Mouse (Mus musculus) embryonic facial prominence, embryonic 13.5 days (tissue): ENCODE data around the gene Krt76. TPM values are rescaled to one million over a fixed set of nuclear protein-coding genes. Genes with fewer than 3 reads are reported as not detected.

Experiments used
- ATAC-seq: fragments of 200-750 bp; cut with Nextera tagmentation; 2 replicates; pipeline ENCODE4 v1.8.0; 2017; ENCODE audit warnings: low read depth; ENCODE audit not compliant: insufficient number of reproducible peaks, insufficient read depth, low FRiP score, low TSS enrichment
- H3K27ac ChIP-seq: fragments of 300-500 bp; sonication (generic); 2 replicates; pipeline ENCODE4 v1.5.1; 2015; ENCODE audit warnings: moderate library complexity, mild to moderate bottlenecking, inconsistent platforms
- H3K27me3 ChIP-seq: fragments of 300-500 bp; sonication (generic); 2 replicates; pipeline ENCODE4 v1.6.1; 2015; ENCODE audit warnings: mild to moderate bottlenecking, inconsistent platforms
- H3K36me3 ChIP-seq: fragments of 300-500 bp; sonication (generic); 2 replicates; pipeline ENCODE4 v1.6.1; 2015; ENCODE audit warnings: mild to moderate bottlenecking, inconsistent platforms
- H3K4me1 ChIP-seq: fragments of 300-500 bp; sonication (generic); 2 replicates; pipeline ENCODE4 v1.6.1; 2015; ENCODE audit warnings: inconsistent platforms
- H3K4me2 ChIP-seq: fragments of 300-500 bp; sonication (generic); 2 replicates; pipeline ENCODE4 v1.6.1; 2015; ENCODE audit warnings: moderate library complexity, mild to moderate bottlenecking, inconsistent platforms
- H3K4me3 ChIP-seq: fragments of 300-500 bp; sonication (generic); 2 replicates; pipeline ENCODE4 v1.5.1; 2015; ENCODE audit warnings: mild to moderate bottlenecking, inconsistent platforms
- H3K9ac ChIP-seq: fragments of 300-500 bp; sonication (generic); 2 replicates; pipeline ENCODE4 v1.6.1; 2015; ENCODE audit warnings: mild to moderate bottlenecking, inconsistent platforms
- H3K9me3 ChIP-seq: fragments of 300-500 bp; sonication (generic); 2 replicates; pipeline ENCODE4 v1.6.1; 2016; ENCODE audit warnings: inconsistent platforms
- WGBS: fragments of 180-500 bp; shearing (Covaris S2); methylation state at CpG from one replicate; pipeline ENCODE4 v1.1.7; 2015; ENCODE audit warnings: mixed read lengths; 5-methylcytosine and 5-hydroxymethylcytosine counted together
- polyA plus RNA-seq: library from polyadenylated mRNA; unstranded; fragments of >200 nt; fragmentation: Nextera tagmentation; extraction: Ambion mirVana; gene quantifications from 2 replicates; pipeline ENCODE4 v1.2.1, GENCODE M21; 2015

Gene Krt76
- polyA plus RNA-seq = 0.40 and 0.56 TPM in 2 replicates

GRCm38 (mm10) chr15:101892820-101893219, at the start of gene Krt76:
Krt76 (minus strand) TSS chr15:101892920.
- no peaks in the 10 kb centered on the region for H3K4me1 ChIP-seq
- H3K27ac ChIP-seq = no peak within 1 kb of the TSS
- H3K9ac ChIP-seq = no peak within 1 kb of the TSS
- H3K4me3 ChIP-seq = no peak within 1 kb of the TSS
- WGBS = 52% methylated on average over 4 of the region's 4 CpGs
- H3K27me3 ChIP-seq = peaks cover 5% of the 10 kb centered on the region; the same call in 1 of the 2 replicates
- H3K36me3 ChIP-seq = no peaks in the 10 kb centered on the region
- no peak within 1 kb of the TSS for H3K4me2 ChIP-seq
- no peak for ATAC-seq
- no peaks in the 10 kb centered on the region for H3K9me3 ChIP-seq

- Histone ChIP-seq H3K36me3 (no peaks in the 10 kb centered on the region), H3K4me2 (no peak overlapping the region), H3K9ac (no peak overlapping the region), H3K27ac (no peak overlapping the region), H3K9me3 (no peaks in the 10 kb centered on the region), H3K27me3 (no peaks in the 10 kb centered on the region), H3K4me3 (no peak overlapping the region), H3K4me1 (peaks cover 22% of the 10 kb centered on the region)
- no peak for ATAC-seq
- WGBS = 54% methylated on average over 8 of the region's 8 CpGs
These were observed 49.2 kb upstream of the Krt76 start for GRCm38 (mm10) chr15:101941948-101942347.

- H3K9me3 ChIP-seq = no peaks in the 10 kb centered on the region
- H3K36me3 ChIP-seq = no peaks in the 10 kb centered on the region
- peaks cover 18% of the 10 kb centered on the region for H3K4me1 ChIP-seq
- no peak within 1 kb of the TSS for H3K27ac ChIP-seq
- peak; percentile 11; the same call in 1 of the 2 replicates for ATAC-seq
- no peak within 1 kb of the TSS for H3K4me3 ChIP-seq
- 58% methylated on average over 6 of the region's 6 CpGs for WGBS
- no peak within 1 kb of the TSS for H3K4me2 ChIP-seq
- 0 out of 2 replicates have a peak, but pooled peaks cover 7% of the 10 kb centered on the region for H3K27me3 ChIP-seq
- H3K9ac ChIP-seq = no peak within 1 kb of the TSS
These were observed 47.6 kb upstream of the Krt76 start, which contains the start of gene Krt79 for GRCm38 (mm10) chr15:101940274-101940829. Krt79 (minus strand) TSS chr15:101940324.

GRCm38 (mm10) chr15:101938600-101939308, 46.0 kb upstream of the Krt76 start:
- H3K4me1 ChIP-seq = peaks cover 12% of the 10 kb centered on the region
- no peak overlapping the region for H3K27ac ChIP-seq
- H3K4me2 ChIP-seq = no peak overlapping the region
- no peaks in the 10 kb centered on the region for H3K36me3 ChIP-seq
- 0 out of 2 replicates have a peak, but pooled peaks cover 8% of the 10 kb centered on the region for H3K27me3 ChIP-seq
- H3K9ac ChIP-seq = no peak overlapping the region
- no peak for ATAC-seq
- WGBS = 72% methylated on average over 9 of the region's 9 CpGs
- H3K9me3 ChIP-seq = no peaks in the 10 kb centered on the region
- H3K4me3 ChIP-seq = no peak overlapping the region

- peaks cover 34% of the 10 kb centered on the region for H3K27me3 ChIP-seq
- no peak overlapping the region for H3K4me3 ChIP-seq
- H3K36me3 ChIP-seq = no peaks in the 10 kb centered on the region
- peaks cover 13% of the 10 kb centered on the region for H3K4me1 ChIP-seq
- 50% methylated on average over 6 of the region's 6 CpGs for WGBS
- H3K9me3 ChIP-seq = no peaks in the 10 kb centered on the region
- H3K4me2 ChIP-seq = no peak overlapping the region
- ATAC-seq = no peak
- no peak overlapping the region for H3K27ac ChIP-seq
- no peak overlapping the region for H3K9ac ChIP-seq
These were observed 40.3 kb upstream of the Krt76 start for GRCm38 (mm10) chr15:101933024-101933423.

- Histone ChIP-seq H3K4me2 (peak overlapping the region; percentile 57), H3K4me3 (peak overlapping the region; percentile 26), H3K4me1 (peaks cover 22% of the 10 kb centered on the region), H3K36me3 (no peaks in the 10 kb centered on the region), H3K9me3 (no peaks in the 10 kb centered on the region), H3K9ac (no peak overlapping the region), H3K27me3 (peaks cover 29% of the 10 kb centered on the region), H3K27ac (no peak overlapping the region)
- no peak for ATAC-seq
- 4% methylated on average over 17 of the region's 17 CpGs for whole genome bisulfite sequencing
These were observed 36.9 kb upstream of the Krt76 start for GRCm38 (mm10) chr15:101929666-101930065.

- Histone ChIP-seq H3K4me1 (peaks cover 22% of the 10 kb centered on the region), H3K4me3 (no peak overlapping the region), H3K9me3 (no peaks in the 10 kb centered on the region), H3K4me2 (peak overlapping the region; percentile 57; the same call in 1 of the 2 replicates), H3K36me3 (no peaks in the 10 kb centered on the region), H3K27me3 (peaks cover 29% of the 10 kb centered on the region), H3K27ac (no peak overlapping the region), H3K9ac (no peak overlapping the region)
- ATAC-seq = no peak
- 20% methylated on average over 9 of the region's 9 CpGs for WGBS
These were observed 36.4 kb upstream of the Krt76 start for GRCm38 (mm10) chr15:101929087-101929486.

GRCm38 (mm10) chr15:101927340-101928080, 34.8 kb upstream of the Krt76 start:
- H3K9me3 ChIP-seq = no peaks in the 10 kb centered on the region
- no peaks in the 10 kb centered on the region for H3K36me3 ChIP-seq
- 71% methylated on average over 12 of the region's 12 CpGs for WGBS
- no peak overlapping the region for H3K27ac ChIP-seq
- peaks cover 22% of the 10 kb centered on the region for H3K4me1 ChIP-seq
- H3K4me3 ChIP-seq = no peak overlapping the region
- ATAC-seq = no peak
- no peak overlapping the region for H3K9ac ChIP-seq
- peaks cover 29% of the 10 kb centered on the region for H3K27me3 ChIP-seq
- H3K4me2 ChIP-seq = no peak overlapping the region

GRCm38 (mm10) chr15:101925041-101925440, 32.3 kb upstream of the Krt76 start:
- ATAC-seq = no peak
- Histone ChIP-seq H3K9ac (no peak overlapping the region), H3K4me3 (no peak overlapping the region), H3K27me3 (peaks cover 13% of the 10 kb centered on the region), H3K27ac (no peak overlapping the region), H3K9me3 (no peaks in the 10 kb centered on the region), H3K4me1 (peaks cover 20% of the 10 kb centered on the region), H3K36me3 (no peaks in the 10 kb centered on the region), H3K4me2 (no peak overlapping the region)
- WGBS = 72% methylated on average over 1 of the region's 1 CpGs

GRCm38 (mm10) chr15:101924635-101925034, 31.9 kb upstream of the Krt76 start, which contains the start of gene Krt4:
Krt4 (minus strand) TSS chr15:101924735.
- Histone ChIP-seq H3K27ac (no peak within 1 kb of the TSS), H3K27me3 (peaks cover 9% of the 10 kb centered on the region), H3K4me1 (peaks cover 16% of the 10 kb centered on the region), H3K9me3 (no peaks in the 10 kb centered on the region), H3K4me2 (no peak within 1 kb of the TSS), H3K9ac (no peak within 1 kb of the TSS), H3K4me3 (no peak within 1 kb of the TSS), H3K36me3 (no peaks in the 10 kb centered on the region)
- 77% methylated on average over 11 of the region's 11 CpGs for WGBS
- ATAC-seq = no peak

- WGBS = 92% methylated on average over 2 of the region's 2 CpGs
- H3K4me1 ChIP-seq = peaks cover 2% of the 10 kb centered on the region; the same call in 1 of the 2 replicates
- 0 out of 2 replicates have a peak, but pooled peaks cover 3% of the 10 kb centered on the region for H3K27me3 ChIP-seq
- no peak for ATAC-seq
- no peaks in the 10 kb centered on the region for H3K9me3 ChIP-seq
- H3K36me3 ChIP-seq = no peaks in the 10 kb centered on the region
- no peak overlapping the region for H3K9ac ChIP-seq
- no peak overlapping the region for H3K27ac ChIP-seq
- no peak overlapping the region for H3K4me3 ChIP-seq
- H3K4me2 ChIP-seq = no peak overlapping the region
These were observed 29.6 kb upstream of the Krt76 start for GRCm38 (mm10) chr15:101922296-101922695.
